ENCODE assay signal across 8 mouse cellular contexts in genomic region chrX:77409370-77409769, GRCm38 (mm10).
DNase-seq lines count a peak whose midpoint lies in the region; ATAC-seq and TF ChIP-seq lines count a peak whose summit lies in the region.
"Had no signal": no experiment of that assay in that cellular context is flagged by ENCODE, and none has a peak within 500 bp of the region (broad histone marks: within the 10 kb centered on the region; RNA-seq: fewer than 3 reads in every experiment).

No protein-coding gene starts in this region.

- no peak overlapping the region for H3K9ac ChIP-seq in kidney, embryonic 14.5 days (ENCODE audit: low read depth, low read length)
- H3K9ac ChIP-seq: limb, embryonic 15.5 days had no signal

- H3K9me3 ChIP-seq in kidney, embryonic 14.5 days (ENCODE audit: control insufficient read depth, low read length), result no peaks in the 10 kb centered on the region
- H3K9me3 ChIP-seq: limb, embryonic 15.5 days had no signal

- no peak for TF ChIP-seq POLR2A in kidney, adult 2 months (IDR thresholded peaks at IDR 0.05; ENCODE audit: low read depth, low read length)
- TF ChIP-seq POLR2A in cerebellum, adult 2 months (IDR thresholded peaks at IDR 0.05; ENCODE audit: borderline replicate concordance, insufficient read depth, low read length), result no peak

- WGBS in kidney, embryonic 14.5 days, result 45% methylated on average over 7 of the region's 7 CpGs
- 33% methylated on average over 7 of the region's 7 CpGs for WGBS in kidney, adult 2 months
- WGBS in cerebellum, adult 2 months, result 14% methylated on average over 7 of the region's 7 CpGs

- H3K36me3 ChIP-seq in kidney, embryonic 14.5 days (ENCODE audit: control insufficient read depth, insufficient read depth, low read length), result no peaks in the 10 kb centered on the region
- no peaks in the 10 kb centered on the region for H3K36me3 ChIP-seq in kidney, adult 2 months (ENCODE audit: control insufficient read depth, insufficient read depth, low read length)
- H3K36me3 ChIP-seq: limb, embryonic 15.5 days had no signal

- no peaks in the 10 kb centered on the region for H3K4me1 ChIP-seq in kidney, embryonic 14.5 days (ENCODE audit: control insufficient read depth, insufficient read depth, low read length)
- H3K4me1 ChIP-seq in kidney, adult 2 months (ENCODE audit: control insufficient read depth, insufficient read depth, low read length), result 0 out of 2 replicates have a peak, but pooled peaks cover 3% of the 10 kb centered on the region
- H3K4me1 ChIP-seq in cerebellum, adult 2 months (ENCODE audit: control insufficient read depth, insufficient read depth, low read length), result no peaks in the 10 kb centered on the region
- H3K4me1 ChIP-seq: limb, embryonic 15.5 days had no signal

- intact Hi-C loops in heart, postnatal 25 days (cut with DNase I), result no loop called here

- DNase-seq in kidney, adult 2 months, result no peak
- DNase-seq in cerebellum, adult 2 months, result peak; percentile 63 to 79
- DNase-seq in heart, postnatal 25 days (ENCODE audit: low spot score), result peak; percentile 33
- DNase-seq in lung, postnatal 36 days, result peak; percentile 75
- DNase-seq in urinary bladder, postnatal 25 days (ENCODE audit: low spot score), result no peak
- DNase-seq in thymus, postnatal 0 days (ENCODE audit: low spot score), result no peak

- no peaks in the 10 kb centered on the region for H3K27me3 ChIP-seq in kidney, embryonic 14.5 days (ENCODE audit: control insufficient read depth, insufficient read depth, low read length)
- no peaks in the 10 kb centered on the region for H3K27me3 ChIP-seq in kidney, adult 2 months (replicated peaks; ENCODE audit: control insufficient read depth, insufficient read depth, low read length)
- H3K27me3 ChIP-seq in cerebellum, adult 2 months (ENCODE audit: control insufficient read depth, insufficient read depth, low read length), result no peaks in the 10 kb centered on the region
- H3K27me3 ChIP-seq: limb, embryonic 15.5 days had no signal

- no peak for TF ChIP-seq CTCF in kidney, adult 2 months (conservative IDR thresholded peaks at IDR 0.05; ENCODE audit: insufficient read depth, insufficient read length, low read depth, low read length)
- no peak for TF ChIP-seq CTCF in cerebellum, adult 2 months (IDR thresholded peaks at IDR 0.05; ENCODE audit: borderline replicate concordance, insufficient read depth, low read depth, low read length)

- peak; percentile 82 for ATAC-seq in kidney, embryonic 14.5 days (ENCODE audit: low FRiP score, low TSS enrichment)

- no peak overlapping the region for H3K4me3 ChIP-seq in kidney, embryonic 14.5 days (ENCODE audit: low read length)
- H3K4me3 ChIP-seq in kidney, adult 2 months (ENCODE audit: insufficient read depth, low read depth, low read length), result no peak overlapping the region
- no peak overlapping the region for H3K4me3 ChIP-seq in cerebellum, adult 2 months (replicated peaks; ENCODE audit: insufficient read depth, low read depth, low read length)
- H3K4me3 ChIP-seq: limb, embryonic 15.5 days had no signal

- no peak overlapping the region for H3K4me2 ChIP-seq in kidney, embryonic 14.5 days (replicated peaks; ENCODE audit: low read depth, low read length)
- H3K4me2 ChIP-seq: limb, embryonic 15.5 days had no signal

- H3K27ac ChIP-seq in kidney, embryonic 14.5 days (ENCODE audit: low read depth, low read length), result no peak overlapping the region
- no peak overlapping the region for H3K27ac ChIP-seq in kidney, adult 2 months (ENCODE audit: insufficient read depth, low read depth, low read length)
- peak overlapping the region; percentile 72; the same call in 1 of the 2 replicates for H3K27ac ChIP-seq in cerebellum, adult 2 months (ENCODE audit: insufficient read depth, low read length)
- H3K27ac ChIP-seq: limb, embryonic 15.5 days had no signal

Comparison
In these comparisons a context has a peak if more than half of its experiments do, and no peak if none do; other contexts are left out.
1. DNase-seq: peak in cerebellum, adult 2 months (2 of 2), heart, postnatal 25 days (single experiment) and lung, postnatal 36 days (single experiment); none in kidney, adult 2 months (single experiment), urinary bladder, postnatal 25 days (single experiment) and thymus, postnatal 0 days (single experiment).